Mouse (Mus musculus) MEL-GATA-1-ER (cell line): ENCODE measurements around the gene Actn4.
A peak's percentile ranks its signal among the peaks of the same experiment; 100 is the strongest.

Source experiments
- DNase-seq: peaks from one replicate; pipeline ENCODE4 v3.0.0-alpha.2; 2012; ENCODE audit warnings: low read depth; ENCODE audit errors: extremely low read depth

Gene Actn4

DNA sequence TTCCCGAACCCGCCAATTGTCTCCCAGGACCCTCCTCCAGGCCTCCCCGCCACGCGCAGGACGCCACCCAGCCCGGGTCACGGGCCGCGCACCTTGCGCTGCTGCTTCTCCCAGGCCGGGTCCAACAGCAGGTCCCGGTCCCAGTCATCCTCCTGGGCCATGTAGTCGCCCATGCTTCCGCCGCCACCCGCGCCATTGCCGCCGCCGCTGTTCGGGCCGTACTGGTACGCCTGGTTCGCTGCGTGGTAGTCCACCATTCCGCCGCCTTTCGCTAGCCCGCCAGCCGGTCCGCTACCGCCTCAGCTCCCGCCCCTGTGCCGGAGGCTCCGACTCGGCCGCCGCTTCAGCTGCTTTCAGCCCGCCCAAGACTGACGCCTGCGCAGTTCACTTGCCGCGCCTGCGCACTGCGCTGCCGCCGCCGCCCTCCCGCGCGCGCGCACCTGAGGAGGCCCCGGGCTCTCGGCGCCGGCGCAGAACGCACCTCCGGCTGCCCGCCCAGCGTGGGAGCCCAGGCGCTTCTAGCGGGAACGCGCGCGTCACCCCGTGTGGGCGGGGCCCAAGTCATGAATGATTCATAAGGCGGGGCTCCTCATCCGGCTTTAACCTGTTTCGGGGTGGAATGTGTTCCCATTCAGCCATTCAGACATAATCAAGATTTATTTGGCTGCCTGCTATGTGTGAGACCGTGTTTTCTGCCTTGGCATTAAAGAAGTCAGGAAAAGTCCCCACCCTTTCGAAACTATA is at the start of gene Actn4:
TSS of gene Actn4 (minus strand) at position 414 of the 744 bp plus-strand sequence.
- DNase-seq: peak; percentile 88

- no peak for DNase-seq
Measured at GRCm38 (mm10) chr7:29008714-29009113, 46.6 kb upstream of the Actn4 start.

DNA sequence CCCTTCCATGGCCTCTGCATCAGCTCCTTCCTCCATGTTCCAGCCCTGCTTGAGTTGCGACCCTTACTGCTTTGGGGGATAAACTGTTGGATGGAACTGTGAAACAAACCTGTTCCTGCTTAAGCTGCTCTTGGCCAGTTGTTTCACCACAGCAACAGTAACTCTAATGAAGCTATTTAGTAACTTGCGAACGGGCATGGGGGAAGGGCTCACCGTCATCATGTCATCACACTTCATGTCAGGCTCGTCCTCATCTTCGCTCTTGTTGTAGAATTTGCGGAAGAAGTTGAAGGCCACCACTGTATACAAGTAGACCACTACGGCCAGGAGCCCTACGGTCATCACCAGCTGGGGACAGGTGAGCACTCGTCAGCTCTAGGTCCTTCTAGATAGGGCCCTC is 46.0 kb upstream of the Actn4 start:
- no peak for DNase-seq

GRCm38 (mm10) chr7:29007224-29008101 is 45.3 kb upstream of the Actn4 start:
- DNase-seq: no peak

DNA sequence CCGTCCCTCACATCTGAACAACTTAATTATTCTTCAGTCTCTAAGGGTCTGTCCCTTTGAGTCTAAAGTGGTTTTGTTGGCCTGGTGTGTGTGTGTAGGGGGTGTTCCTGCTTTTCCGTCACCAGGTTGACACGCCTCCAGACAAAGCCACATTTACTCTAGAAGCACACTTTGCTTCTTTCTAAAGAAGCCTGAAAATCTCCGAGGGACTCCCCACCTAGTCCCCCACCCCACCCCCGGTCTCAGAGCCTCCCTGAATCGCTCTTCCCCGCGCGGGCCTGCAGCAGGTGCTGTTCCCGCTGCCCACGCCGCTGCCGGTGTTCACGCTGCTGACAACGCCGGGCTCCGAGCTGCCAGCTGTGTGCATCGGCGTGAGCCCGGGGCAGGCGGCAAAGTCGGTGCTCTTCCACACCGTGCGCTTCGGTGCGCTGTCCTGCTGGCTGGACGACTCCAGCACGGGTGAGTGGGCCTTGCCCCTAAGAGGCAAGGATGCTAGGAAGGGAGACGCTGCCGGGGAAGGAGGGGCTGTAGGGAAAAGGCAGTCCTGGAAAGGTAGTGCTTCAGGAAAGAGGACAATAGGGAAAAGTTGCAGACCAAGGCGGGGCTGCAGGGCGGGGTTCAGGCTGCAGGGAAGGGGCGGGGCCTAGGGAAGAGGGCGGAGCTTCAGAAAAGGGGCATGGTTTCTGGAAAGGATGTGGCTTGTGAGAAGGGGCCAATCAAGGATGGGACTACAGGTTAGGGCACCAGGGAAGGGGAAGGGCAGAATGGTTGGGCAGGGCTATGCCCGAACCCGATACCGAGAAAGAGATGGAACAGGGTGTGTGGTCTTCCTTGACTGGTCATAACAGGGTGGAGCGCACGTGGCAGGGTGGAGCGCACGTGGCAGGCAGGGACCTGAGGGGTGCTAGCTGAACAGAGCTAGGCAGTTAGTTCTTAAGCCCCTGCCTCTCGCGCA is 38.8 kb upstream of the Actn4 start:
- no peak for DNase-seq

GRCm38 (mm10) chr7:28993402-28993801 is 31.3 kb upstream of the Actn4 start:
- DNase-seq: no peak

DNA sequence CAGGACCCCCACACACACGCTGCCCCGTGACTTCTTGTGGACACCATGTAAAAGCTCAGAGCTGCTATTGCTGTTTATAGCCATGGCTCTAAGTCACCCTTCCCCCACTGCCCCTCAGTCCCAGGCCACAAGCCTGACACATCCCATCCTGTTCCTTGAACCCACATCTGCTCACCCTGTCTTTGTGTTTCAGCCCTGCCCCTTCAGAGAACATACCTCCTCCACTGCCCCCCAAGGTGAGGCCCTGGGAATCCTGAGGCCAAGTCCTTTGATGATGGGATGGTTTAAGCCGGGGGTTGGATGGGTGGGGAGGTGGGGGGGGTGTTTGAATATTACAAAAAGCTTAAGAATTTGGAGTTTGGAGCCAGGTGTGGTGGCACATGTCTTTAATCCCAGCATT is 30.9 kb upstream of the Actn4 start:
- no peak for DNase-seq

DNA sequence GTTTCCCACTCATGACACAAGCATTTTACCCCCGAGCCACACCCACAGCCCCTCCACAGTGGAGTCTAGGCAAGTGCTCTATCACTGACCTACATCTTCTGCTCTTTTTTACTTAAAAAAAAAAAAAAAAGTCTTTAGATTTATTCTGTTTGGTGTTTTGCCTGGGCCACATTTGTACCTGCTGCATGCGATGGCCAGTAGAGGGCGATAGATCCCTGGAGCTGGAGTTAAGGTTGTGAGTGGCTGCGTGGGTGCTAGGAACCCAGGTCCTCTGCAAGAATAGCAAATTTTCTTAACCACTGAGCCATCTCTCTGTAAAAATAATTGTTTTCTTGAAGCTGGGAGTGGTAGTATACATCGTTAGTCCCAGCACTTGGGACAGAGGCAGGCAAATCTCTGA is 29.5 kb upstream of the Actn4 start:
- no peak for DNase-seq

DNA sequence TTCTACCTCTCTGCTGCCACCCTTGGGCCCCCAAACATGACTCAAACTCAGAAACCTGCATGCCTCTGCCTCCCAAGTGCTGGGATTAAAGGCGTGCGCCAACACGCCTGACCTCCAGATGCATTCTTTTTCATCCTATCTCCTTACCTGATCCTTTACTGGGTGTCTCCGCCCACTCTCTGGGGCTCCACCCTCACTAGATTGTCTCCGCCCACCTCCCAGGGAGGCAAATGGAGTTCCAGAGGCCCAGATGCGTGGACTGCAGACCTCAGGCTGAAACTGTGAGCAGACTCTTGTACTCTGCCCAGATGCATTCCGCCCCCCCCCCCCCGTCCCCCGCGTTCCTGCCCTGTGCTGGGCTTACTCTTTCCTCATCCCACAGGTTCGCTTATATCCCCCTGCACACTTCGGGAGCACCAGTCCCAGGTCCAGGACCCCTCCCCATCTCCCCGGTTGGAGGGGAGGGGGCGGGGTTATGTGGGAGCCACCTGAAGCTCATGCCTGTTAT is 28.7 kb upstream of the Actn4 start:
- DNase-seq: no peak

DNA sequence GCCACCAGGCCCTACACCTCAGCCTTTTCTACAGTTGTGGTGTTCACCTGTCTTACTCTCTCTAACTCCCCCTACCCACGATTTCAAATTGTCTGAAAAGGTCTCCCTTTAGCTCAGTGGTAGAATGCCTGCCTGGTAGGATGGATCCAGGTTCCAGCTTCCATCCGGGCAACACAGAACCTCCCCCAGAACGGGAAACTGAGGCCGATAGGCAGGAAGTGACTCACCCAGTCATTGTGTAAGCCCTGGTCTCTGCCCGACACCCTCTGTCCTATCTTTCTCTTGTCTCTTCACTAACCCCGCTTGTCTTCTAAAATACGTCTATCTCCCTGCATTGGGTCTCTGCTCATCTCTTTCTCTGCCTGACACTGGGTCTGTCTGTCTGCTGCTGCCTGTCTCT is 23.1 kb upstream of the Actn4 start:
- DNase-seq: no peak

DNA sequence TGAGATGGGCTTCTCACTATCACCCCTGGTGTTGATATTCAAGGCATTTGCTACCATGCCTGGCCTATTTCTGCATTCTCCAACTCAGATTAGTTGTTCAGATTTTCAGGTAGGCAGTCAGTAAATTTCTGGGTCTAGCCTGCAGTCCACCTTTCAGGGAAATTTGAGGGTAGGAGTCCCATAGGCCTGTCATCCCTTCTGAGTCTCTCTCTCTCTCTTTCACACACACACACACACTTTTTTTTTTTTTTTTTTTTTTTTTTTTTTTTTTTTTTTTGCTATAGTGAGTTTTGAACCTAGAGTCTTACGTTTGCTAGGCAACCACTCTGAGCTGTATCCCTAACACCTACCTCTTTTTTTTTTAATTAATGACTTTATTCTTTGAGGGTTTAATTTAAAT is 22.3 kb upstream of the Actn4 start:
- no peak for DNase-seq

- no peak for DNase-seq
Measured at GRCm38 (mm10) chr7:28983849-28984248, 21.7 kb upstream of the Actn4 start.

DNA sequence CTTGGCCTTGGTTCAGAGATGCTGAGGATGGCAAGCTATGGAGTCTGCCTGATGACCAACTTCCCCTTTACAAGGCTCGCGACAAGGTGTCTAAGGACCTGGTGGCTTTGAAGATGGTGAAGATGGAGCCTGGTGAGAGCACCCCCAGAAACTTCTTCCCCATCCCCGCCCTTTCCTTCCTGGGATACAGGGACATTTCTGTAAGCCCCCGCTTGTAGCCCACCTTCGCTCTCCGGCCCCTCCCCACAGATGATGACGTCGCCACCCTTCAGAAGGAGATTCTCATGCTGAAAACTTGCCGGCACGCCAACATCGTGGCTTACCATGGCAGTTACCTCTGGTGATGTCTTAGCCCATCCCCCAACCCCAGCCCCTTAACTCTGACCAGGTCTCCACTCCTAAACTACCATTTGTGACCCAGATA is 21.0 kb upstream of the Actn4 start:
- DNase-seq: peak; percentile 58

- peak; percentile 46 for DNase-seq
Measured at GRCm38 (mm10) chr7:28982274-28983013, 20.3 kb upstream of the Actn4 start.

DNA sequence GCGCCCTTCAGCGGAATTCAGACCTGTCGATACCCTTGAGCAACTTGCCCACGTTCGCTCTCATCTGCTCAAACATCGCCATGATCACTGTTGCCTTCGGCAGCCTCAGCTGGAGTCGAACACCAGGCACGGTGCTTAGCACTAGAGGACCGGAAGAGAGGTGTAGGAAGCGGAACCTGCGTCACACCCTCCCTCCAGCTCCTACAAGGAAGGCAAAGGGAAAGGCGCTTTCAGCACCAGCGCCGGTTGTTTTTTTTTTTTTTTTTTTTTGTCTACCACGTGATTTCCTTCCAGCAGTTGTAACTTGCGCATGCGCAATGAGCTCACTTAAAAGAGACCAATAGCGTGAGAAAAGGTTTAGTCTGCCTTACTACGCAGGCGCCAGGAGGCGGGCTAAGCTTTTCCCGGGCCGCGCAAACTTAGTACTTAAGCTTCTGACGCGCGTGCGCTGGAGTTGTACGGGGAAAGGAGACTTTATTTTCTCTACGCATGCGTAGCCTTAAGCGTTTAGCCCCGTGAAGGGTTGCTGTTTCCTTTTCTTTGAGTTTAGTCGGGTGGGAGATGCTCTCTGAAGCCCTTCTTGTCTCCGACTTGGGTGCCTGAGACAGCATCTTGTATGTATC is 19.6 kb upstream of the Actn4 start, which contains the start of the genes Eif3k and Map4k1:
TSS of gene Eif3k (minus strand) at position 214 of the 623 bp plus-strand sequence.
TSS of gene Map4k1 (plus strand) at position 400 of the 623 bp plus-strand sequence.
- peak; percentile 99 for DNase-seq

DNA sequence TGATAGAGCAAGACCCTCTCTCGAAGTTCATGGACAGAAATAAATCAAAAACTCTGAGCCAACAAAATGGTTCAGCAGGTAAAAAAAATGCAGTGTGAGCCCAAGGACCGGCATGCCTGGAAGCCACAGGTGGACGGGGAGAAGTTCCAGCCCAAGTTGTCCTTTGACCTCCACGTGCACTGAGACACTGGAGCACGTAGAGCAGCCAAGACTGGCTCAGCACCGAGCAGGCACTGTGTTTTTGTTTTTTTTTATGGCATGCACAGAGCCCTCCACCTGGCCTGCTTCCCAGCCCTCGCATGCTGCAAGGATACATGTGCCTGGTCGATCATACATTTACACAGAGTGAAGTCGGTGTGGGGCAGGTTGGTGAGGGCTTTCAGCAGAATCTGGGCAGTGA is 15.4 kb upstream of the Actn4 start:
- no peak for DNase-seq

DNA sequence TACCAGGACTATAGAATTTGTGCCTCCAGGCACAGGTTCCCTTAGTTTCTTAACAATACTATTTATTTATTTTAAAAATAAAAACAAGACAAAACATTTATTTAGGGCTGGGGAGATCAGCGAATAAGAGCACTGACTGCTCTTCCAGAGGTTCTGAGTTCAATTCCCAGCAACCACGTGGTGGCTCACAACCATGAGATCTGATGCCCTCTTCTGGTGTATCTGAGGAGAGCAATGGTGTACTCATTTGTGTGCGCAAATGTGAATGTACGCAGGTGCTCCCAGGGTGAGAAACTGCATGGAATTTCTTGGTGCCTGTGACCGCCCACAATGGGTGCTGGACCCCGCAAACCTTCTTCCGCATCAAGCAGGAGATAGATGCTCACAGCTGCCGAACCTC is 10.9 kb upstream of the Actn4 start:
- DNase-seq: no peak

DNA sequence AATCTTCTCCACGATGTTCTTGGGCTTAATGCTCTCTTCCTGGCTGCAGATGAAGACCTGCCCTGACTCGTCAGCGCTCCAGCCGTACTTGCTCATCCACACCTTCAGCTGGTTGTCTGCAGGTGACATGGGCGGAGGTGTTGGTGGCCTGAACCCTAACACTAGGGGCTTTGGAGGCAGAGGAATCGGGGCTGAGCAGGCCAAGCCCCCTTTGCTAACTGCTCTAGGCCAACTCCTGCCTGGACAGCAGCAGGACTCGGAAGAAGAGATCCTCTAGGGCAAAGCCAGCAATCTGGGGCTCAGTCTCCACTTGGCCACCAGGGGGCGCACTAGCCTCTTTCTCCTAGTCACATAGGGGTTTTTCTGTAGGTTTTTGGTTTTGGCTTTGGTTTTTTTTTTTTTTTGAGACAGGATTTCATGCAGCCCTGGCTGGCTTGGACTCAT is 10.4 kb upstream of the Actn4 start:
- no peak for DNase-seq

DNA sequence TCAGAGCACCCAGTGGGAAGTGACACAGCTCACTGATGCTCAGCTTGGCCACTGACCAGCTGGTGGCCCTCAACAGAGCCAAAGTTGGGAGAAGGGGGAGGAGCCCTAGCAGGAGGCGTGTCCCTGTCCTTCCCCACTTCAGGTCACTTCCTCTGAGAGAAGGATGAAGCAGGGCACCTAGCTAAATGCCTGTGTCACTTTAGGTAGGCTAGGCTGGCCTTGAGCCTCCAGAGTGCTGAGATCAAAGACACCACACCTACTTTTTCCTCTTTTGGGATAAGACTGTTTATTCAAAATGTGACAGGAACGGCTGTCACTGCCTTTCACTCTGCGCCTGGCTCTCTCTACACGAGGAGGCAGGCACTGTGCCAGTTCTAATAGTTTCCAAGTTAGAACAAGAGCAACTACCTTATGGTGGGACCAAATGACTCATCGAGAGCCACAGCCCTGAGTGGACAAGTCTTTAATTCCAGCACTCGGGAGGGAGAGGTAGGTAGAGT is 9.7 kb upstream of the Actn4 start:
- DNase-seq: no peak

DNA sequence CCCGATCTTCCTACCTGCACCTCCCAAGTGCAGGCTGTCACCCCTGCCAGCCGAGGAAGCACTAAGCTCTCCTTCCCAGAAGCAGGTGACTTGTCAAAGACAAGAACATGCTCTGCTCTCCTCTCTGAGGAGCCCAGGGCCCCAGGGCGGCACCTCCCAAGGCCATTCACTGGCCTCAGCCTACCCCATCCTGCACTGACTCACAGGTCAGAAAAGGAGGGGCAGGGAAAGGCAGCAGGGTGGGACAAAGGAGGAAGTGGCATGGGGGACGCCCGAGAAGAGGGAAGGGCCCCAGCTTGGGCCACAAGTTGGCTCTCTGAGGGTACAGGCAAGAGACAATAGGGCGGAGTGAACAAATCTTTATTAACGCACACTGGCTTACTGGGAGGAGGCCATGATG is 8.9 kb upstream of the Actn4 start:
- DNase-seq: no peak
